Mouse (Mus musculus): ENCODE measurements at regions not wholly inside any gene's neighbourhood (a gene's known extent, or its start where the extent isn't known, plus 50 kb on each side); places are given as distances from the start of the nearest gene placed in this dataset.

DNA sequence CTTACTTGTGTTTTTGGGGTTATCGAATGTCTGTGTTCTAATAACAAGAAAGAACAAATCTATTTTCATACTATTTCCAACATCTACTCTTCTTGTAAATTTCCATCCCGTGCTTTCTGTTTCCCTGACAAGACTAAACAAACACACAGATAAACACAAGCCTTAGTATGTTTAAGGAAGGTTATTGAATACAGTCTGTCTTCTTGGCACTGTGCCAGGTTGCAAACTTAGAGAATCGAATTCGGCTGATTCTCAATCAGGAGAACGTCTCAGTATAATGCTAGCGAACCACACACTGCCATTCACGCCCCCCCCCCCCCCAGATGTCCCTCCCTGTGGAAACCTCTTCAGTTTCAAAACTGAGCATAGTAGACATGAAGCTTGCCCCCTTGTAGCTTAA, 157.2 kb downstream of the Gm5426 start:
- H3K4me3 ChIP-seq (replicated peaks in 1 of 3; ENCODE audit: low read depth in 2 of 3, low read length in 2 of 3, poor library complexity in 1 of 3) = no peak overlapping the region
- H3K4me1 ChIP-seq (ENCODE audit: control insufficient read depth in 1 of 2, insufficient read depth in 2 of 2) = peaks cover 0 to 12% of the 10 kb centered on the region in 2 experiments; a peak in 1 of 4 replicates
- no peak overlapping the region for H3K27ac ChIP-seq (ENCODE audit: insufficient read depth, low read depth)
- no peak overlapping the region for H3K9ac ChIP-seq (ENCODE audit: insufficient read depth, low read depth)
- no peak overlapping the region for H3K4me2 ChIP-seq (ENCODE audit: insufficient read depth, low read depth, poor library complexity, severe bottlenecking)
- H3K36me3 ChIP-seq (replicated peaks in 1 of 2; ENCODE audit: control insufficient read depth in 1 of 2, insufficient read depth in 1 of 2, low read length in 1 of 2) = no peaks in the 10 kb centered on the region
- H3K27me3 ChIP-seq (replicated peaks) = no peaks in the 10 kb centered on the region
- H3K9me3 ChIP-seq (replicated peaks; ENCODE audit: low read length) = no peaks in the 10 kb centered on the region
- no peaks in the 10 kb centered on the region for H3K79me2 ChIP-seq (replicated peaks; ENCODE audit: control insufficient read depth, extremely low read depth, insufficient read depth, poor library complexity, severe bottlenecking)
- in situ Hi-C loops (cut with MboI; ENCODE audit: low pct_ligation_motif_present, low pct_unique_long_range_greater_than_20kb, low sequenced_read_pairs) (no loop called here), dilution Hi-C loops (cut with MboI; ENCODE audit: extremely low pct_ligation_motif_present, extremely low pct_unique_long_range_greater_than_20kb, low sequenced_read_pairs) (no loop called here)
- no peak for DNase-seq (ENCODE audit: extremely low read depth)
- no peak for TF ChIP-seq MXI1 (IDR thresholded peaks at IDR 0.05; ENCODE audit: low read depth, low read length)
- no peak for TF ChIP-seq TCF12 (IDR thresholded peaks at IDR 0.05; ENCODE audit: low read depth, low read length)
- no peak for TF ChIP-seq E2F4 (IDR thresholded peaks at IDR 0.05; ENCODE audit: insufficient replicate concordance, low read depth, low read length)
- no peak for TF ChIP-seq MAX (IDR thresholded peaks at IDR 0.05; ENCODE audit: low read length)
- TF ChIP-seq KAT2A (IDR thresholded peaks at IDR 0.05; ENCODE audit: insufficient replicate concordance, low read length) = no peak
- no peak for TF ChIP-seq IRF4 (IDR thresholded peaks at IDR 0.05; ENCODE audit: low read depth, low read length)
- TF ChIP-seq ZKSCAN1 (IDR thresholded peaks at IDR 0.05; ENCODE audit: borderline replicate concordance, low read depth, low read length) = no peak
- TF ChIP-seq MAFK (IDR thresholded peaks at IDR 0.05; ENCODE audit: insufficient replicate concordance, low read length) = no peak

DNA sequence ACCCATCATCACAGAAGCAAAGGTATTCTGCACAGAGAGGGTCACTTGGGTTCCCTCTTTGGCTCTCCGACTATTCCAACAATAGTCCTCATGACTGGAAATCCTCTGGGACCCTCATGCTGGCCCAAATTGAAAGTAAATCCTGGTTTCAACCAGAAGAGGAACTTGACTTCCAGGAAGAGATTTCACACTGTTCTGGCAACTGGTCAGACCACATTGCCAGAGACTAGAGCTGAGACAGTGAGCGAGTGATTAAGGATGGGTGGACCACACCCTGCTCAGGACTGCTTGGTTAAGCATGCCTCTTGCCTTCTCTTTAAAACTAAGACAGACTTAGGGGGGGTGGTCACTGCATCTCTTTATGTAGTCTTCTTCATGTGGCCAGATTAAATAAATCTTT, 158.3 kb downstream of the Gm5426 start:
- Histone ChIP-seq H3K9ac (ENCODE audit: insufficient read depth, low read depth) (no peak overlapping the region), H3K27ac (ENCODE audit: insufficient read depth, low read depth) (no peak overlapping the region), H3K79me2 (replicated peaks; ENCODE audit: control insufficient read depth, extremely low read depth, insufficient read depth, poor library complexity, severe bottlenecking) (no peaks in the 10 kb centered on the region), H3K4me1 (ENCODE audit: control insufficient read depth in 1 of 2, insufficient read depth in 2 of 2) (peaks cover 0 to 12% of the 10 kb centered on the region in 2 experiments; a peak in 1 of 4 replicates), H3K36me3 (replicated peaks in 1 of 2; ENCODE audit: control insufficient read depth in 1 of 2, insufficient read depth in 1 of 2, low read length in 1 of 2) (no peaks in the 10 kb centered on the region), H3K4me2 (ENCODE audit: insufficient read depth, low read depth, poor library complexity, severe bottlenecking) (no peak overlapping the region), H3K27me3 (replicated peaks) (no peaks in the 10 kb centered on the region), H3K4me3 (replicated peaks in 1 of 3; ENCODE audit: low read depth in 2 of 3, low read length in 2 of 3, poor library complexity in 1 of 3) (no peak overlapping the region), H3K9me3 (replicated peaks; ENCODE audit: low read length) (no peaks in the 10 kb centered on the region)
- in situ Hi-C loops (cut with MboI; ENCODE audit: low pct_ligation_motif_present, low pct_unique_long_range_greater_than_20kb, low sequenced_read_pairs) (no loop called here), dilution Hi-C loops (cut with MboI; ENCODE audit: extremely low pct_ligation_motif_present, extremely low pct_unique_long_range_greater_than_20kb, low sequenced_read_pairs) (no loop called here)
- DNase-seq (ENCODE audit: extremely low read depth) = no peak
- no peak for TF ChIP-seq MAZ (IDR thresholded peaks at IDR 0.05; ENCODE audit: low read depth, low read length)
- TF ChIP-seq PAX5 (IDR thresholded peaks at IDR 0.05; ENCODE audit: low read length) = no peak
- no peak for TF ChIP-seq ZKSCAN1 (IDR thresholded peaks at IDR 0.05; ENCODE audit: borderline replicate concordance, low read depth, low read length)
- TF ChIP-seq ZC3H11A (IDR thresholded peaks at IDR 0.05; ENCODE audit: low read depth, low read length) = no peak
- no peak for TF ChIP-seq UBTF (IDR thresholded peaks at IDR 0.05; ENCODE audit: low read depth, low read length)
- no peak for TF ChIP-seq USF1 (IDR thresholded peaks at IDR 0.05; ENCODE audit: low read depth, low read length)

DNA sequence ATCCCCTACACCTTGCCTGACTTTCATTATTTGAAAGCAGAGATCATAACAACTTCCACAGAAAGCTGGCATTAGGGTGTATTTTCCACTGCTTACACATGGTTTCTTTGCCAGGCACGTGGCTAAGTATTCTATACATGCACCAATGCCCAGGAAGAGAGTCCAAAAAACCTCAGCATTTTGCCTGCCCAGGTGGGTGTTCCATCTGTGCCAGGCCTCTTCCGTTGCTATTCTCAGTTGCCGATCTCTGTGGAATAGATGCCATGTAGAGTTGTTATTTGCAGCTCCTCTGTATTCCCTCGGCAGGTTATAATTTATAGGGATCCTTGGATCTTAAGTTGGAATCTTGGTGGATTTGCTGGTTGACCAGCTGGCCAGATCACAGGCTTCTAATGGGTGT, 161.3 kb downstream of the Gm5426 start:
- Histone ChIP-seq H3K27me3 (replicated peaks) (no peaks in the 10 kb centered on the region), H3K9me3 (replicated peaks; ENCODE audit: low read length) (no peaks in the 10 kb centered on the region), H3K4me1 (ENCODE audit: control insufficient read depth in 1 of 2, insufficient read depth in 2 of 2) (peaks cover 0 to 12% of the 10 kb centered on the region in 2 experiments; a peak in 1 of 4 replicates), H3K36me3 (replicated peaks in 1 of 2; ENCODE audit: control insufficient read depth in 1 of 2, insufficient read depth in 1 of 2, low read length in 1 of 2) (no peaks in the 10 kb centered on the region), H3K4me3 (replicated peaks in 1 of 3; ENCODE audit: low read depth in 2 of 3, low read length in 2 of 3, poor library complexity in 1 of 3) (no peak overlapping the region), H3K27ac (ENCODE audit: insufficient read depth, low read depth) (no peak overlapping the region), H3K9ac (ENCODE audit: insufficient read depth, low read depth) (no peak overlapping the region), H3K79me2 (replicated peaks; ENCODE audit: control insufficient read depth, extremely low read depth, insufficient read depth, poor library complexity, severe bottlenecking) (no peaks in the 10 kb centered on the region), H3K4me2 (ENCODE audit: insufficient read depth, low read depth, poor library complexity, severe bottlenecking) (no peak overlapping the region)
- dilution Hi-C loops (cut with MboI; ENCODE audit: extremely low pct_ligation_motif_present, extremely low pct_unique_long_range_greater_than_20kb, low sequenced_read_pairs) (no loop called here), in situ Hi-C loops (cut with MboI; ENCODE audit: low pct_ligation_motif_present, low pct_unique_long_range_greater_than_20kb, low sequenced_read_pairs) (no loop called here)
- TF ChIP-seq MAZ (IDR thresholded peaks at IDR 0.05; ENCODE audit: low read depth, low read length) (no peak), UBTF (IDR thresholded peaks at IDR 0.05; ENCODE audit: low read depth, low read length) (no peak), MEF2A (IDR thresholded peaks at IDR 0.05; ENCODE audit: borderline replicate concordance, low read depth, low read length) (no peak), POLR2A (IDR thresholded peaks at IDR 0.05; ENCODE audit: low read depth, low read length) (no peak), ZMIZ1 (IDR thresholded peaks at IDR 0.05; ENCODE audit: low read depth, low read length) (no peak), ZC3H11A (IDR thresholded peaks at IDR 0.05; ENCODE audit: low read depth, low read length) (no peak), JUND (conservative IDR thresholded peaks at IDR 0.05; ENCODE audit: low read depth, low read length) (no peak), EP300 (IDR thresholded peaks at IDR 0.05; ENCODE audit: low read length) (no peak), NELFE (IDR thresholded peaks at IDR 0.05; ENCODE audit: low read depth, low read length) (no peak), GABPA (IDR thresholded peaks at IDR 0.05; ENCODE audit: insufficient replicate concordance, low read depth, low read length) (no peak)
- no peak for DNase-seq (ENCODE audit: extremely low read depth)

Data from CH12.LX (cell line).